Mouse (Mus musculus) heart, postnatal 10 days (tissue): ENCODE data around the gene Lrrc2. TPM values are rescaled to one million over a fixed set of nuclear protein-coding genes. Genes with fewer than 3 reads are reported as not detected.

ENCODE experiments used
- DNase-seq, 2 experiments: peaks; one replicate each; pipeline ENCODE4 v3.0.0; 2021
- intact Hi-C: fragments of 180-260 bp; cut with DNase I; formaldehyde crosslinking; loops from one replicate; pipeline ENCODE4 v1.15.1; 2025
- total RNA-seq, 2 experiments: library from RNA; stranded (reverse); gene quantifications; 2 replicates each; pipeline ENCODE4 v1.2.3; 2021

The Lrrc2 gene
- total RNA-seq, 2 experiments from 2014 or later: 39.8 to 49.0 TPM

DNA sequence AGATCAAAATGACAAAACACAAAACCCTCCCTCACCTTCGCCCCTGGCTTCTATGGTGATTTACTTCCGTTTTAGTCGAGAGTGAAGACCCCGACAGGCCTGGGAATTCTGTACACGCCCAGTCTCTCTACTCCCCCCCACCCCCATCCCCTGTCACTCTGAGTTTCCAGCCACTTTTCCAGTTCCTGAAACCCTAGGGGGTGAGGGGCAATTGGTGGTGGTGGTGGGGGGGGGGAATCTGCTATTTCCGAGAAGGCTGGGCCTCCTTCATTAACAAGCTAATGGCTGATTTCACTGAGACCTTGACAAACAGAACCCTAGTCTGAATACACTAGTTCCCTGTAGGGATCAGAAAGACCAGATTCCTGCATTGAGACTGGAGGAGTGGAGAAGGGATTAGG is 4.1 kb upstream of the Lrrc2 start:
- intact Hi-C loops: no loop called here
- DNase-seq: no peak

DNA sequence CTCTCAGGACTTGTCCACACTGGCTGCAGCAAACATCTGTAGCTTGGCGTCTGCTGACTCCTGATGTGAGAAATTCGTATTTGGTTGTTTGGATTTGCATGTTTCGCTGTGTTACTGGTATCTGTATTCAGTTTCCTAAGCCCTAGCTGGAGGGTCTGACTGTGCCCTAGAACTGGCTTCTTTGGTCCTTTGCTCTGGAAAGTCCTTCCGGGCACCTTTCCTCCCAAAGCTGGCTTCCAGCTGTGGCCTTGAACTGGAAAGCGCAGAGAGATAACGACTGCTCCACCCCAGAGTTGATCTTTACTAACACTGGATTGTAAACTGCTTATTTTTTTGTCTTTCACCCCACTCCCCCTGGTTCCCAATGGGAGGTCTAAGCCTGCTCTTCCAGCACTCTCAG is 3.4 kb upstream of the Lrrc2 start:
- intact Hi-C loops: no loop called here

DNA sequence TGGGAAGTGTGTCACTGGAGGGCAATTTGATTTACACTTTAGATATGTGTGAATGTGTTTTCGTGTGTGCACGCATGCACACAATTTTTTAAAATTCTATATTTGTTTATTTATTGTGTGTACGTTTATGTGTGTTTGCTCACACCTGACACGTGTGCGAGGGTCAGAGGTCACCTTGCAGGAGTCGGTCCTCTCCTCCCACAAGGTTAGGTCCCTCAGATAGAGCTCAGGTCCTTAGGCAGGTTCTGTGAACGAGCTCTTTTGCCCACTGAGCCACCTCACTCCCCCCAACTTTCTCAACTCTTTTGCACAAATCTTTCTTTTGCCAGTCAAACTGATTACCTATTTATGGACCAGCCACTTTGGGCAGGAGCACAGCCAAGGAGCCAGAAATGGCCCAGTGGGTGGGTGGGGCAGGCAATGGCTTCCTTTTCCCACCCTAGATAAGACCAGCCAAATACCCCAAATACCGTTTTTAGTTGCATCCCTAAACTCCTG is 2.5 kb upstream of the Lrrc2 start:
- intact Hi-C loops: no loop called here

More for the DNA sequence above, 3.4 kb upstream of the Lrrc2 start:
- DNase-seq: no peak

GRCm38 (mm10) chr9:110950109-110950508 is 1.2 kb upstream of the Lrrc2 start:
- intact Hi-C loops: no loop called here
- DNase-seq: no peak

More for the DNA sequence above, 2.5 kb upstream of the Lrrc2 start:
- DNase-seq: no peak

DNA sequence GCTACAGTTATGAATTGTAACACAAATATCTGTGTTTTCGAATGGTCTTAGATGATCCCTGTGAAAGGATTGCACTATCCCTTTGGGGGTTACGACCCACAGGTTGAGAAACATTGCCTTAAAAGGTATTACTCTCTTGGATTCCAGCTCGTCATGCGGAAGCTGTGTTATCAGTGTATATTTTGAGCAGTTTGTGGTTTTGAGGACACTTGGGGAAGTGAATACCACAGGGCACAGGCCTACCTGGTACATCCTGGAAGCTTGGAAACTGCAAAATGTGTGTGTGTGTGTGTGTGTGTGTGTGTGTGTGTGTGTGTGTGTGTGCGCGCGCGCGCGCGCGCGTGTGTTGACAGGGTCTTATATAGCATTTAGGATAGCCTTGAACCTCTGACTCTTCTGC is 521 bp downstream of the Lrrc2 start:
- intact Hi-C loops: no loop called here

GRCm38 (mm10) chr9:110952398-110952797 is 1.1 kb downstream of the Lrrc2 start:
- intact Hi-C loops: no loop called here
- peak in 1 of 2 experiments; percentile 59 for DNase-seq

More for the DNA sequence above, 521 bp downstream of the Lrrc2 start:
- DNase-seq: no peak

DNA sequence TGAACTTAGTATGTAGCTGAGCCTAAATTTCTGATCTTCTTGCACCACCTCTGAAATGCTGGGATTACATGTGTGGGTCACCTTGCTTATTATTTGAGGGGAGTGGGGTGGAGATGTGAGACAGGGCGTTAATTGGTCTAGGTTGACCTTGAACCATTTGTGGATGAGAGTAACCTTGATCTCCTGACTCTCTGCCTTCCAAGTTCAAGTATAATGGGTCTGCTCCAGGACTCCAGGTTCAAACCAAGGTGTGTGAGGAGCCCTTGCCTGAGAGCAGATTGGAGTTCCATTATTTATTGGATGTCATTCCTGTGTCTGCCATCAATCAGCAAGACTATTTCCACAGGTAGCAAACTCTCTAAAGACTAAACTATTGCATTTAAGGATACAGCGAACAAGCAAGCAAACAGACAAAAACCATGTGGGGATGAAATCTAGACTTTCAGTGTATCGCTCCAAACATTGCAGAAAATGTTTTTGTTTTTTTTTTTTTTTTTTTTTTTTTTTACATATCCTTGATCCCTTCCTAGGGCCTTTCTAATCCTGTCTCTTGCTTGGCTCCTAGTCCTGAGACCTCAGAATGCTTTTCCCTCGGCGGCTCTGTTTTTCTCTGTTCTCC is 1.7 kb downstream of the Lrrc2 start:
- intact Hi-C loops: no loop called here
- no peak for DNase-seq

- DNase-seq: peak; percentile 86 to 89
- intact Hi-C loops: loop anchor here (2.0 kb wide), 2 partner anchors 31 to 75 kb away; partner anchors contain the start of gene Als2cl
Observed at GRCm38 (mm10) chr9:110953550-110954461, 2.5 kb downstream of the Lrrc2 start.

DNA sequence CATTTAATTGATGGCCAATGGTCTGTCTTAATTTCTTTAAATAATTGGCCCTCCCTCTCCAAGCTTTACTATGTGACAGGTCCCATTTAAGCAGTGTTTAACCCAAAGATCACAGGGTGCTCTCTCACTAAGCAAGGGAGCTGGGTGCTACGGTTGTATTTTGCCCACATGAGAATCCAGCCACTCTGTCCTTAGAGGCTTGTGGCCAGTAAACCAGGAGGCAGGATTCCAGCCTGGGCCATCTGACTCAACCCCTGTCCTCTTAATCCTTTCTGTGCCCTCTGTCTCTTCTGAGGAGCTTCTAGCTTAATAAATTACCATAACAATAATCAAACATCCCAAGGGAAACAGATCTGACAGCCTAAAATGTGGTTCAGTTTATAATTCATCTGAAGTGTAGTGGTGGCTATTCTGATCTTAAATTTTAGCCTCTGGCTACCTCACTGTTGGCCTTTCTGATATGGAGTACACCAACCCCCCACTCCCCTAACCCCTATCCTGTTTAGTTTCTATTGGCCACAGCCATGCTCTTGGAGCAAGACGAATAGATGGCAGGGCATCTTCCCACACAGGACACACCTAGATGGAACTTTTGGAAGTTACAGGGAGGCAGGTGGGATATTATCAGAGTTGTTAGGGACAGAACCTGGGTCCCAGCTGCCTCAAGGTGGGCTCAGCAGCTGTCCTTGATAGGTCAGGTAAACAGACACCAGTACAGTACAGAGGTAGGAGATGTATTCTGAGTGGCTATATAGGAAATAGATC is 3.5 kb downstream of the Lrrc2 start:
- intact Hi-C loops: loop anchor here (2.0 kb wide), 2 partner anchors 32 to 76 kb away; partner anchors contain the start of gene Als2cl
- DNase-seq: peak in 1 of 2 experiments; percentile 36

GRCm38 (mm10) chr9:110955962-110956361 is 4.6 kb downstream of the Lrrc2 start:
- intact Hi-C loops: loop anchor here (2.0 kb wide), 2 partner anchors 33 to 77 kb away; partner anchors contain the start of gene Als2cl
- DNase-seq: peak; percentile 69 to 72

DNA sequence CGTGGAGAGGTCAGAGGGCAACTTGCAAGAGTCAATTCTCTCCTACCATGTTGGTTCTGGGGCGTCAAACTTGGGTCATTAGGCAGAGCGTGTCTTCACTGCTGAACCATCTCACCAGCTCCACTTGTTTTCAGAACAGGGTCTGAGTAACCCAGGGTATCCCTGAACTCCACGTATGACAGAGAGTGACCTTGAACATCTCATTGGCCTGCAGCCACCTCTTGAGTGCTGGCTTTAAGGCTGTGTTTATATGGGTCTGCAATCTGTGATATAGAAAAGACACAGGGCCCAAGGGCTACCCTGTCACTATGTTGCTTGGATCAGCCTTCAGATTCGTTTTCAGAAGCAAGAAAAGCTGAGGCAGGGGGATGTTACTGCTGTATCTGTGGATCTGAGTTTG is 8.3 kb downstream of the Lrrc2 start:
- intact Hi-C loops: no loop called here
- no peak for DNase-seq

GRCm38 (mm10) chr9:110960230-110961149 is 9.1 kb downstream of the Lrrc2 start:
- intact Hi-C loops: no loop called here
- DNase-seq: no peak

DNA sequence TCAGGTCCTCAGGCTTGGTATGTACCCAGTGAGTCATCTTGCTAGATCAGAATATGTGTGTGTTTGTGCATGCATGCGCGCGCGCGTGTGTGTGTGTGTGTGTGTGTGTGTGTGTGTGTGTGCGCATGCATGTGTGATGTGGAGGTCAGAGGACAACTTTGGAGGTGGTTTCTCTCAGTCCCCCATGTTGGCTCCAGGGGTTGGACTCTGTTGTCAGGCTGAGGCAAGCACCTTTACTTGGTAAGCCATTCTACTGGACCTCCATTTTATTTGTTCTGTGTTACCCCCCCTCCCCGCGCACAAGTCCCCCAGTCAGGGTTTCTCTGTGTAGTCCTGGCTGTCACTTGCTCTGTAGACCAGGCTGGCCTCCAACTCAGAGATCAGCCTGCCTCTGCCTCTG is 10.0 kb downstream of the Lrrc2 start:
- intact Hi-C loops: no loop called here
- DNase-seq: no peak

DNA sequence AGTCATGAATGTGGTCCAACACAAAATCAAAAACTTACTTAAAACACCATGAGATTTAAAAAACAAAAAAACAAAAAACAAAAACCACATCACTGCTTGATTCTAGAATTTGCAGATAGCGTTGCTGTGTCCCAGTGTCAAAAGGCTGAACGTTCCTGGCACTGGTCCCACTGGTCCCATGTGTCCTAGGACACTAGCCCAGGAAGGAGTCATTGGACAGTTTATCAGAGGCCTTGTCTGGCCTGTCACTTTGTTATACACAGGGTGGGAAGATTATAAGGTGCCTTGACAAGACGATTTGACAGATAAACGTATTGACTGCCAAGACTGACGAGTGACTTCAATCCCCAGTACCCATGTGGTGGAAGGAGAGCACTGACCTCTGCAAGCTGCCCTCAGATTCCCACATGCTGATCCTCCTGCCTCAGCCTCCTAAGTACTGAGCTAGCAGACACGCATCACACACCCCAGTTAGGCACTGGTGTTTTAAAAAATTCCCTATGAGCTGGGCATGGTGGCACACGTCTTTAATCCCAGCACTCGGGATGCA is 12.3 kb downstream of the Lrrc2 start:
- intact Hi-C loops: no loop called here
- DNase-seq: peak in 1 of 2 experiments; percentile 52

DNA sequence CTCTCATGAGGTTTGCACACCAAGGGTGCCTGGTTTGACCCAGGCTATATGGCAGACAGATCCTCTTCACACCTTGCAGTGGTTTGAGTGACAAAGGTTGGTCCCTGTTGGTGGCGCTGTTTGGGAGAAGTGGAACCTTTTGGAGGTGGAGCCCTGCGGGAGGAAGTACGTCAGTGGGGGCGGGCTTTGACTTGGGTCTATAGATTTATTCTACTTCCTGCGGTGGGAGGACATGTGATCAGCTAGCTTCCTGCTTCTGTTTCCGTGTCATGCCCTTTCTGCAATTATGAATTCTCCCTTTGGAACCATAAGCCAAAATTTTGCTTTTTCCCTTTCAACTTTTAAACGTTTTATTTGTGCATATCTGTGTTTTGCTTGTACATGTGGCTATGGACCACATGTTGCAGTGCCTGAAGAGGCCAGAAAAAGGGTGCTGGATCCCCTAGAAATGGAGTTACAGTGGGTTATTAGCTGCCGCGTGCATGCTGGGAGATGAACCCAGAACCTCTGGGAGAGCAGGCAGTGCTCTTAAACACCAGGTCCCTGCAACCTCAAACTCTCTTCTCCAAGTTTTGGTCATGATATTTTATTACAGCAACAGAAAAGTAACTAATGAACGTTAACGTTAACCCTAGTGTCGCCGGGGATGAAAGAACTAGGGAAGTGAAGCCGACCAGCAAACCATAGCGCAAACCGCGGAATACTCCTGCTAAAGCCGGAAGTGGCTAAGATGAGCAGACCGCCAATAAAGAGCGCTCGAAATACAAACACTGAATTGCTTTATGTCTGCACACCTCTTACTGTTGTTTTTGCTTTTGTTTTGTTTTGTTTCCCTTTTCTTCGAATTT is 13.9 kb downstream of the Lrrc2 start:
- no peak for DNase-seq
- intact Hi-C loops: no loop called here

DNA sequence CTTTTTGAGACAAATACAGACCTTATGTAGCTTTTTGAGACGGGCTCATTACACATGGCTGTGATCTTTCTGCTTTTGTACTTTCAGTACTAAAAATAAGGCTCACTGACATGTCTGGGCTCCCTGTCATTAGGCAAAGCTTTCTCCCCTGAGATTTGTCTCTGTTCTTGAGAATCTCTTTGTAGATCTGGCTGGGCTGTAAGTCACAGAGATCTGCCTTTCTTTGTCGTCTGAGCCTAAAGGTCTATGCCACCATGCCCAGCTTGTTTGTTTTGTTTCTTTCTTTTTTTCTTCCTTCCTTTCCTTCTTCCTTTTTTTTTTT is 14.5 kb downstream of the Lrrc2 start:
- intact Hi-C loops: no loop called here
- DNase-seq: no peak

GRCm38 (mm10) chr9:110979411-110979810 is 28.1 kb downstream of the Lrrc2 start:
- intact Hi-C loops: no loop called here
- DNase-seq: no peak

- no peak for DNase-seq
- intact Hi-C loops: no loop called here
Observed at GRCm38 (mm10) chr9:110982351-110982750, 31.0 kb downstream of the Lrrc2 start.

DNA sequence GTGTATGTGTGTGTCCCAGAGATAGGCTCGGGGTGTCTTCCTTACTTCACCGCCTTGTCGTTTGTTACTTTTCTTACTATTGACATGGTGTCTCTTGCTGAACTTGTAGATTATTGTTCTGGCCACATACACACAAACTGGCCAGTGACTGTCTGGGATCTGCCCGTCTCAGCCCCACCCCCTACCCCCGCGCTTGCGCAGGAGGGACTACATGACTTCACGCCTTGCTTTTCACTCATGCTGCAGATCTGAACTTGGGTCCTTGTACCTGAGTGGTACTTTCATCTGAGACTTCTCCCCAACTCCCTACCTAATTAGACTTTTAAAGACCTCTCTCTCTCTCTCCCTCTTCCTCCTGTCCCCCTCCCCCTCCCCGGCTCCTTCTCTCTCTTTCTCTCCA is 32.8 kb downstream of the Lrrc2 start:
- DNase-seq: no peak
- intact Hi-C loops: no loop called here
